Mouse (Mus musculus) hindbrain, embryonic 16.5 days (tissue): ENCODE results near the gene Tnr. TPM values are rescaled to one million over a fixed set of nuclear protein-coding genes. Genes with fewer than 3 reads are reported as not detected.

Experiments used
- ATAC-seq: fragments of 200-750 bp; cut with Nextera tagmentation; 2 replicates; pipeline ENCODE4 v1.8.0; 2017; ENCODE audit warnings: moderate TSS enrichment, moderate library complexity
- H3K27ac ChIP-seq: fragments of 300-500 bp; sonication (generic); 2 replicates; pipeline ENCODE4 v1.5.1; 2014; ENCODE audit warnings: low read depth, mild to moderate bottlenecking, control low read depth, low read length, moderate library complexity
- H3K27me3 ChIP-seq: fragments of 300-500 bp; sonication (generic); replicated peaks from 2 replicates; pipeline ENCODE4 v1.6.1; 2014; ENCODE audit warnings: low read length; ENCODE audit not compliant: control insufficient read depth, insufficient read depth
- H3K36me3 ChIP-seq: fragments of 300-500 bp; sonication (generic); 2 replicates; pipeline ENCODE4 v1.6.1; 2014; ENCODE audit warnings: mild to moderate bottlenecking, low read length, moderate library complexity, mixed read lengths; ENCODE audit not compliant: control insufficient read depth, insufficient read depth
- H3K4me1 ChIP-seq: fragments of 300-500 bp; sonication (generic); 2 replicates; pipeline ENCODE4 v1.6.1; 2014; ENCODE audit warnings: low read depth, low read length; ENCODE audit not compliant: control insufficient read depth, insufficient read depth
- H3K4me2 ChIP-seq: fragments of 300-500 bp; sonication (generic); 2 replicates; pipeline ENCODE4 v1.6.1; 2014; ENCODE audit warnings: mild to moderate bottlenecking, low read length, control low read depth, moderate library complexity
- H3K4me3 ChIP-seq: fragments of 300-500 bp; sonication (generic); 2 replicates; pipeline ENCODE4 v1.5.1; 2014; ENCODE audit warnings: mild to moderate bottlenecking, low read length, control low read depth, moderate library complexity
- H3K9ac ChIP-seq: fragments of 300-500 bp; sonication (generic); 2 replicates; pipeline ENCODE4 v1.6.1; 2014; ENCODE audit warnings: low read depth, mild to moderate bottlenecking, control low read depth, low read length, moderate library complexity
- H3K9me3 ChIP-seq: fragments of 300-500 bp; sonication (generic); 2 replicates; pipeline ENCODE4 v1.6.1; 2014; ENCODE audit warnings: mild to moderate bottlenecking, low read length, moderate library complexity; ENCODE audit not compliant: control insufficient read depth
- WGBS: fragments of 180-500 bp; shearing (Covaris S2); extraction: QIAGEN DNeasy Blood & Tissue Kit; methylation state at CpG from one replicate; pipeline ENCODE4 v1.1.7; 2014; 5-methylcytosine and 5-hydroxymethylcytosine counted together
- polyA plus RNA-seq: library from polyadenylated mRNA; unstranded; fragments of >200 nt; fragmentation: Nextera tagmentation; extraction: Ambion mirVana; gene quantifications from 2 replicates; pipeline ENCODE4 v1.2.1, GENCODE M21; 2015

Tnr gene
- polyA plus RNA-seq, 1 experiment from 2014 or later, result 5.6 TPM

DNA sequence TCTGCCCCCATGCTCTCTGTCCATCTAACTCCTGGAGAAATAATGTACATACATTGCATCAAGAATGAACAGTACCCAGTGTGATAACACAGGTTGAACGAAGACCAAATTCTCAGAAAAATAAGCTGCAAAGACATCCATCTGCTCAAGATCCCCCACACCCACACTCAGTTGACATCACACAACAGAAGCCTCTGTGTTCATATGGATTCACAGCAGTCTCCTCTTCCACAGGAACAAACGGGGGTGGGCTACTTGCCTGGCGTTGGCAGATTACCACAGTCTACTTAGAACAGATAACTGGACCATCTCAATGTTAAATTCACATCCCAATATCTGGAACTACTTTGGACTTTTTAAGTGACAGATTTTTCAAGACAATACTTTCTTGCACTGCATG lies 349.3 kb downstream of the Tnr start:
- ATAC-seq, result no peak
- H3K27me3 ChIP-seq, result no peaks in the 10 kb centered on the region
- no peak overlapping the region for H3K4me3 ChIP-seq
- 81% methylated on average over 3 of the region's 3 CpGs for WGBS
- no peaks in the 10 kb centered on the region for H3K36me3 ChIP-seq
- no peaks in the 10 kb centered on the region for H3K4me1 ChIP-seq
- H3K4me2 ChIP-seq, result no peak overlapping the region
- no peak overlapping the region for H3K27ac ChIP-seq
- no peaks in the 10 kb centered on the region for H3K9me3 ChIP-seq
- H3K9ac ChIP-seq, result no peak overlapping the region

DNA sequence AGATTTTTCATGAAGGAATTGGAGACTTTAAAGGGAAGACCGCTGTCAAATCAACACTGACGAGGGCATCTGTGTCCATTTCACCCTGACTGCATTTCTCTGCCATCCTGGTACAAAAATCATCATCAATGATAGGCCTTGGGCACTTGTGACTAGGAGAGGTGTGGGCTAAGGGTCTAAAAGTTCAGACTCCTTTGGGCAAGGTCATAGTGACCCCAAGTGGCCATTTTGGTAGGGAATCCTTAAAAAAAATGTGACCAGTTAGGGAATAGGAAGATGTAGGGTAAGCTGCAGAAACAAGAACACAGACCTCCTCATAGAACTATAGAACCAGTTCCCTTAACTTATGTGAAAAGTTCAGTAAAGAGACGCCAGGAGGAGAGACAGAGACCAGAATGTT lies 355.1 kb downstream of the Tnr start:
- Histone ChIP-seq H3K4me2 (no peak overlapping the region), H3K9ac (no peak overlapping the region), H3K4me1 (no peaks in the 10 kb centered on the region), H3K9me3 (no peaks in the 10 kb centered on the region), H3K27ac (no peak overlapping the region), H3K27me3 (no peaks in the 10 kb centered on the region), H3K4me3 (no peak overlapping the region), H3K36me3 (no peaks in the 10 kb centered on the region)
- 67% methylated on average over 3 of the region's 3 CpGs for WGBS
- ATAC-seq, result no peak

DNA sequence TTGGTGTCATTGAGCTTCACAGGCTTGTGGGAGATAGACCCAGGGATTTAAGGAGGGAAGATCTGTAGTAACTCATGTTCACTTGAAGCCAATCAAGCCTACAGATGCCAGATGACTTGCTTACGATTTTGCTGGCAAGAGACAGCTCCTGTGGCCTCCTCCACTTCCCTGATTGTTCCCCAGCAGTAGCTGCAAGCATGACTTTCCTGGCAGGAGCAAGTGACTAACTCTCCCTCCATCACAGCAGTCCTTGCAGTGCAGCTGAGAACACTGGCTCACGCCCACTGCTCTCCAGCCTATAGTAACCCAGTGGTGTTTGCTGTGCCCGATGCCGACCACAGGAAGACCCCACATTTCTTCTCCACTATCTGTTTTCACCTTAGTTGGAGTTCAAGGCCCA lies 356.3 kb downstream of the Tnr start:
- no peaks in the 10 kb centered on the region for H3K27me3 ChIP-seq
- no peak overlapping the region for H3K4me2 ChIP-seq
- 76% methylated on average over 4 of the region's 4 CpGs for WGBS
- no peak overlapping the region for H3K27ac ChIP-seq
- no peak overlapping the region for H3K4me3 ChIP-seq
- H3K9ac ChIP-seq, result no peak overlapping the region
- no peak for ATAC-seq
- no peaks in the 10 kb centered on the region for H3K9me3 ChIP-seq
- no peaks in the 10 kb centered on the region for H3K4me1 ChIP-seq
- H3K36me3 ChIP-seq, result no peaks in the 10 kb centered on the region

DNA sequence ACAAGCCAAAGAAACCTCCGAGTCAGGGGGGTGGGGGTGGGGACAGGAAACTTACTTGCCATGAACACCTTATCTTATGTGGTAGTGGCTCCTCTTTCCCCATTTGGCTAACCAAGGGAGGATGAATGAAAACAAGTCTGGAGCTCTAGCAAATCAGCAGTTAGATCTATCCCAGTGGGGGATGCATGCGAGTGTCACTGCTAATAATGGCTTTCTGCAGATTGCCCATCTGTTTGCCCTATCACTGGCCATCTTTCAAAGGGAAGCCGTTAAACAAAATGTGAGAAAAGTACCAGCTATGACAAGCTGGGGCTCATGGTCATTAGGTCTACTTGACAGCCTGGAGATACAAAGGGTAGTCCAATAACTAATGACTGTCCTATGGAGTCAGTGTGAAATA lies 361.9 kb downstream of the Tnr start:
- Histone ChIP-seq H3K4me3 (no peak overlapping the region), H3K4me2 (no peak overlapping the region), H3K9ac (no peak overlapping the region), H3K36me3 (no peaks in the 10 kb centered on the region), H3K27me3 (no peaks in the 10 kb centered on the region), H3K27ac (no peak overlapping the region), H3K4me1 (no peaks in the 10 kb centered on the region), H3K9me3 (no peaks in the 10 kb centered on the region)
- WGBS, result 60% methylated on average over 3 of the region's 3 CpGs
- ATAC-seq, result peak; percentile 56; the same call in 1 of the 2 replicates

DNA sequence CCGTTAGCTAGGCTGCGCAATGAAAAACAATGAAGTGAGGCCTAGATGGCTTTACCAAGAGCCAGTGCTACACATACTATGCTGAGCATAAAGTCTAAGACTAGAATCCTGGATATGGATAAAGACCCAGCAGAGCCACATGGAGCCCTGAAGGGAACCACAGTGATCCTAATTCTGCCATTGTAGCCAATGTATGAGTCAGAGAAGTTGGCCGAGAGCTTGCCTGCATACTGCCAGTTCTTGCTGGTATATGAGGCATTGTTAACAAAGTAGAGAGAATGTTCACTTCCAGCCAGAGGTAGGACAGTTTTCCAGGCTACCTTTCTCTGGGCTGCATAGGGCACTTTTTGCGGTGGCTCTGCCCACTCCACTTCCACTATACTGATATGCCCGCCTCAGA lies 365.0 kb downstream of the Tnr start:
- H3K4me2 ChIP-seq, result no peak overlapping the region
- H3K36me3 ChIP-seq, result no peaks in the 10 kb centered on the region
- no peak overlapping the region for H3K4me3 ChIP-seq
- H3K27ac ChIP-seq, result no peak overlapping the region
- no peaks in the 10 kb centered on the region for H3K9me3 ChIP-seq
- no peak for ATAC-seq
- no peak overlapping the region for H3K9ac ChIP-seq
- 95% methylated on average over 5 of the region's 5 CpGs for WGBS
- H3K27me3 ChIP-seq, result no peaks in the 10 kb centered on the region
- no peaks in the 10 kb centered on the region for H3K4me1 ChIP-seq

DNA sequence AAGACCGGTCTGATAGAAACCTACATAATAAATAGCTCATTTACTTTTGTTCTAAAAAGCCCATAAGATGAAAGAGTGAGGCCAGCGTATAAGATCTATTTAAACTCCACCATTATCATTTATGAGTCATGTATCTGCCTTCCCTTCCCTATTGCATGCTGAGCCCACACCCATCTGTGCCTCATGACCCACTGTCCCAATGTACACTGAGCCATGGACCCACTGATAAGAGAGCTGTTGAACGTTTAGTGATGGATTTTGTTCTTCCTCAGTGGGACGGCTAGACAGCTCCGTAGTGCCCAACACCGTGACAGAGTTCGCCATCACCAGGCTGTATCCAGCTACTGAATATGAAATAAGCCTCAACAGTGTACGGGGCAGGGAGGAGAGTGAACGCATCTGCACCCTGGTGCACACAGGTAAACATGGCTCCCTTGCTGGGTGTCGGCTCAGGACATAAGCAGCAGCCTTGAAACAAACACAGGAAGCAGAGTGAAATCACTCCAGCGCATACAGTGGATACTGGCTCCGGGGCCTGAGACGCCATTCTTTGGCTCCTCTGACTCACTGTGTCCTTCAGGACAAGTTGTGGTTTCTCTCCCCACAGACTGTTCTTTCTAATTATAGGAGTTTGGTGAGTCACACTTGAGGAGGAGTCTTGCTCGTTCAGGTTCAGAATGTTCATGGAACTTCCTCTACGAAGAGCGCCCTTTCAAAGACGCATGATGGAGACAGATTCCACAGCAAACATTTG lies 365.6 kb downstream of the Tnr start:
- no peak for ATAC-seq
- Histone ChIP-seq H3K4me1 (no peaks in the 10 kb centered on the region), H3K4me3 (no peak overlapping the region), H3K9ac (no peak overlapping the region), H3K9me3 (no peaks in the 10 kb centered on the region), H3K27me3 (no peaks in the 10 kb centered on the region), H3K27ac (no peak overlapping the region), H3K36me3 (no peaks in the 10 kb centered on the region), H3K4me2 (no peak overlapping the region)
- 92% methylated on average over 17 of the region's 17 CpGs for WGBS

DNA sequence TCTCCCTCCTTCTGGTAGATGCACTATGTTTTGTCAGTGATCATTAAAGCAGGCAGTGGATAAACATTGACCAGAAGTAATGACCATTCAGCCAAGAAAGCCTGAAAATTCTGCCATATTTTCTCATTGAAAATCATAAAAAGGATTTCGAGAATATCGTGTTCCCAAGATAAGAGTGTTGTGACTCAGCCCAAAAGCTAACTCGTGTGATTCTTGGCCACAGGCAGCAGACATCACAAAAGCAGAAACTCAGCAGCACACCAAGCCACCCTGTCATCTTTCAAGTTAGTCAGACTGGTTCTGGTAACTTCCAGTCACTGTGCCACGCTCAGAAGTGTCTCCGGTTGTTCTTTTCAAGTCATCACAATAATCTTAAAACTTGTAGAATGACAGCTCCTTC lies 367.0 kb downstream of the Tnr start:
- no peak overlapping the region for H3K4me3 ChIP-seq
- no peaks in the 10 kb centered on the region for H3K4me1 ChIP-seq
- no peaks in the 10 kb centered on the region for H3K36me3 ChIP-seq
- no peak overlapping the region for H3K4me2 ChIP-seq
- ATAC-seq, result no peak
- 90% methylated on average over 5 of the region's 5 CpGs for WGBS
- no peaks in the 10 kb centered on the region for H3K27me3 ChIP-seq
- no peaks in the 10 kb centered on the region for H3K9me3 ChIP-seq
- H3K9ac ChIP-seq, result no peak overlapping the region
- H3K27ac ChIP-seq, result no peak overlapping the region

DNA sequence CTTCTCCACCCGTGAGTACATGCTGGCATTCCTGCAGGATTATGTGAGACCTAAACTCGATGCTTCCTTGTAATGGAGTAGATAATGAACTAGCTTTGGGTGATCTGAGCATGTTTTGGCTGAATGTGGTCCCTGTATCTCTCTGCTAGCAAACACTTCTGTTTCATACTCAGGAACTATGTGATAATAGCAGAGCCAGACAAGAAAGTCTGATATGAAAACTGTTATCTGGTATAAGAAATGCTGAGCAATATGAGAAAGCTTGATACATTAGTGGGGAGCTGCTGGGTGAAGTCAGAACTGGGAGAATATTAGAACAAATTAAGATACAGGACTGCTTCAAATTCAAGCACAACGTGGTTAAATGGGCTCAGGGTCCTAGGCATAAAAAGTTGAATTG lies 371.5 kb downstream of the Tnr start:
- Histone ChIP-seq H3K4me3 (no peak overlapping the region), H3K9ac (no peak overlapping the region), H3K4me1 (no peaks in the 10 kb centered on the region), H3K27ac (no peak overlapping the region), H3K4me2 (no peak overlapping the region), H3K9me3 (no peaks in the 10 kb centered on the region), H3K36me3 (no peaks in the 10 kb centered on the region), H3K27me3 (no peaks in the 10 kb centered on the region)
- WGBS, result 83% methylated on average over 3 of the region's 3 CpGs
- ATAC-seq, result no peak

DNA sequence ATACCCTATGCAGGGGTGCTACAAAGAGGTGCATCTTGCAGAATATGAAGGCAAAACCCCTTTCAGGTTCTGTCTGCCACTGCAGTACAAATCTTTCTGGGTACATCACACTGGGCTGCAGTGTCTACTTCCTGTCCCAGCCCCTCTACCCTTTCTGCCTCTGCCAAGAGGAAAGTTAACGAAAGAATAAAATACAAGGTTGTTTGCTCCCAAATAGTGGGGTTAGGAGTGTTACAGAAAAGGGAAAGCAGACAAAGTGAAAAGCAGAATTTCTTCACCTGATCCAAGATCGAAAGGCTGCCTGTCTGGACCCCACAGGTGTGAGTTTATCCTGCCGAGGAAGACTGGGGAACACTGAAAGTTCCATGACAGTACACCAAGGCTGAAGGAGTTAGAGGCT lies 376.4 kb downstream of the Tnr start:
- Histone ChIP-seq H3K27ac (no peak overlapping the region), H3K4me3 (no peak overlapping the region), H3K9ac (no peak overlapping the region), H3K4me2 (no peak overlapping the region), H3K27me3 (no peaks in the 10 kb centered on the region), H3K9me3 (no peaks in the 10 kb centered on the region), H3K36me3 (no peaks in the 10 kb centered on the region), H3K4me1 (no peaks in the 10 kb centered on the region)
- no peak for ATAC-seq
- 72% methylated on average over 3 of the region's 3 CpGs for WGBS

DNA sequence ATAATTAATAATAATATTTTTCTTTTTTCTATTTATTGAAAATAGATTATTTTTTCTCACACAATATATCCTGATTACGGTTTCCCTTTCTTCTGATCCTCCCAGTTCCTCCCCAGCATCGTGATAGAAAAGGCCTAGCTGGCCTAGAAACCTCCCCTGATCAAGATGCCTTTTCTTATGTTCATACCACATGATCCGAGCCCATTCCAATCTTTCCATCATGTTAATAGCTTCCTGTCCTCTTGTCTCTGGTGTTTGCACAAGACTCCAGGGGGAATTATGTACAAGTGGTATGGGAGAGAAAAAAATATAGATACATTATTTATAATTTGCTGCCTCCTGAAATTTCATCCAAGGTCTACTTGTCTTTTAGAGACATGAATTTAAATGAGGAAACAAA lies 377.1 kb downstream of the Tnr start:
- Histone ChIP-seq H3K4me3 (no peak overlapping the region), H3K36me3 (no peaks in the 10 kb centered on the region), H3K9ac (no peak overlapping the region), H3K4me2 (no peak overlapping the region), H3K27me3 (no peaks in the 10 kb centered on the region), H3K4me1 (no peaks in the 10 kb centered on the region), H3K27ac (no peak overlapping the region), H3K9me3 (no peaks in the 10 kb centered on the region)
- 48% methylated on average over 3 of the region's 3 CpGs for WGBS
- no peak for ATAC-seq
